Mouse (Mus musculus): Measurements from ENCODE around the gene Cbx5.

DNA sequence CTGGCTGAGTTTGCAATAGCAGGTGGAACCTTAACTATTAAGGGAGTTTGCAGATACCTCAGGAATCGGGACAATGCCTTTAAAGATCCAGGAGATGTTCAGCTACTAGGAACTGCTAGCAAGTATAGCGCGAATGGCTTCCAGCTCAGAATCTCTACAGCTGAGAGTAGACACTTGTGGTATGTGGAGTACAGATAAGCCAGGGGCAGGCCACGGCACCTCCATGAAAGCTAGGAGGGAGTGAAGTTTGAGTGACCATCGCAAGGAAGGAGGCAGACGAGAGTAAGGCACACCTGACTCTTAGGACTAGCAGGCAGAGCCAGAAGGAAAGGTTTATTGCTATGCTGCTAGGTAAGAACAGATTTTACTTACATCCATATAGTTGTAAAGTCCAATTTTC is 6.0 kb upstream of the Cbx5 start:
- TF ChIP-seq CTCF (IDR thresholded peaks at IDR 0.05; ENCODE audit: borderline replicate concordance, insufficient read depth, low read length) (no peak), POLR2A (IDR thresholded peaks at IDR 0.05; ENCODE audit: low read depth, low read length) (peak; percentile 36; the same call in 1 of the 2 replicates)
